Mouse (Mus musculus) stomach, embryonic 16.5 days (tissue): ENCODE results near the gene Bglap2. TPM values are rescaled to one million over a fixed set of nuclear protein-coding genes. Genes with fewer than 3 reads are reported as not detected.
"Not testable (repeated sequence)": the region's sequence is repeated elsewhere in the genome, so short reads cannot be mapped to it uniquely, and the experiment has no call there.

ENCODE experiments used
- ATAC-seq: fragments of 200-750 bp; cut with Nextera tagmentation; 2 replicates; pipeline ENCODE4 v1.8.0; 2017; ENCODE audit warnings: moderate number of reproducible peaks, moderate TSS enrichment; ENCODE audit not compliant: insufficient read depth, low FRiP score
- H3K27ac ChIP-seq: fragments of 300-500 bp; sonication (generic); 2 replicates; pipeline ENCODE4 v1.5.1; 2014; ENCODE audit warnings: low read length
- H3K27me3 ChIP-seq: fragments of 300-500 bp; sonication (generic); 2 replicates; pipeline ENCODE4 v1.6.1; 2014; ENCODE audit warnings: low read length, control low read depth, mixed read lengths; ENCODE audit not compliant: control insufficient read depth, insufficient read depth
- H3K36me3 ChIP-seq: fragments of 300-500 bp; sonication (generic); 2 replicates; pipeline ENCODE4 v1.6.1; 2014; ENCODE audit warnings: low read length; ENCODE audit not compliant: control insufficient read depth, insufficient read depth
- H3K4me1 ChIP-seq: fragments of 300-500 bp; sonication (generic); 2 replicates; pipeline ENCODE4 v1.6.1; 2014; ENCODE audit warnings: low read length, control low read depth, mixed read lengths; ENCODE audit not compliant: control insufficient read depth, insufficient read depth
- H3K4me2 ChIP-seq: fragments of 300-500 bp; sonication (generic); 2 replicates; pipeline ENCODE4 v1.6.1; 2014; ENCODE audit warnings: low read depth, low read length, mixed read lengths
- H3K4me3 ChIP-seq: fragments of 300-500 bp; sonication (generic); replicated peaks from 2 replicates; pipeline ENCODE4 v1.5.1; 2014; ENCODE audit warnings: mild to moderate bottlenecking, low read length
- H3K9ac ChIP-seq: fragments of 300-500 bp; sonication (generic); 2 replicates; pipeline ENCODE4 v1.6.1; 2014; ENCODE audit warnings: low read length
- H3K9me3 ChIP-seq: fragments of 300-500 bp; sonication (generic); replicated peaks from 2 replicates; pipeline ENCODE4 v1.6.1; 2016; ENCODE audit warnings: low read length, control low read depth; ENCODE audit not compliant: control insufficient read depth
- WGBS: fragments of 180-500 bp; shearing (Covaris S2); extraction: QIAGEN DNeasy Blood & Tissue Kit; methylation state at CpG from one replicate; pipeline ENCODE4 v1.1.7; 2014; 5-methylcytosine and 5-hydroxymethylcytosine counted together
- polyA plus RNA-seq: library from polyadenylated mRNA; unstranded; fragments of >200 nt; fragmentation: Nextera tagmentation; extraction: Ambion mirVana; gene quantifications from 2 replicates; pipeline ENCODE4 v1.2.1, GENCODE M21; 2015

Gene Bglap2
- polyA plus RNA-seq, 1 experiment from 2014 or later = 4.4 TPM

- 83% methylated on average over 2 of the region's 2 CpGs for WGBS
- Histone ChIP-seq H3K4me3 (no peak overlapping the region), H3K4me1 (no peaks in the 10 kb centered on the region), H3K36me3 (no peaks in the 10 kb centered on the region), H3K27ac (no peak overlapping the region), H3K4me2 (no peak overlapping the region), H3K27me3 (no peaks in the 10 kb centered on the region), H3K9me3 (no peaks in the 10 kb centered on the region), H3K9ac (no peak overlapping the region)
- peak; percentile 10; the same call in 1 of the 2 replicates for ATAC-seq
Measured at GRCm38 (mm10) chr3:88398666-88399065, 20.2 kb upstream of the Bglap2 start.

GRCm38 (mm10) chr3:88395742-88396141, 17.2 kb upstream of the Bglap2 start:
- no peaks in the 10 kb centered on the region for H3K36me3 ChIP-seq
- 91% methylated on average over 8 of the region's 8 CpGs for WGBS
- H3K4me1 ChIP-seq = no peaks in the 10 kb centered on the region
- no peaks in the 10 kb centered on the region for H3K9me3 ChIP-seq
- no peak overlapping the region for H3K4me2 ChIP-seq
- H3K9ac ChIP-seq = no peak overlapping the region
- H3K27ac ChIP-seq = no peak overlapping the region
- no peaks in the 10 kb centered on the region for H3K27me3 ChIP-seq
- ATAC-seq = no peak
- H3K4me3 ChIP-seq = no peak overlapping the region

GRCm38 (mm10) chr3:88395288-88395687, 16.8 kb upstream of the Bglap2 start:
- H3K27me3 ChIP-seq = no peaks in the 10 kb centered on the region
- 96% methylated on average over 6 of the region's 6 CpGs for WGBS
- ATAC-seq = no peak
- no peak overlapping the region for H3K9ac ChIP-seq
- H3K4me3 ChIP-seq = no peak overlapping the region
- no peak overlapping the region for H3K27ac ChIP-seq
- H3K4me2 ChIP-seq = no peak overlapping the region
- H3K36me3 ChIP-seq = 0 out of 2 replicates have a peak, but pooled peaks cover 1% of the 10 kb centered on the region
- no peaks in the 10 kb centered on the region for H3K4me1 ChIP-seq
- H3K9me3 ChIP-seq = no peaks in the 10 kb centered on the region

- Histone ChIP-seq H3K36me3 (0 out of 2 replicates have a peak, but pooled peaks cover 5% of the 10 kb centered on the region), H3K9ac (no peak overlapping the region), H3K4me3 (no peak overlapping the region), H3K27ac (no peak overlapping the region), H3K4me1 (no peaks in the 10 kb centered on the region), H3K9me3 (no peaks in the 10 kb centered on the region), H3K27me3 (no peaks in the 10 kb centered on the region), H3K4me2 (no peak overlapping the region)
- ATAC-seq = no peak
- WGBS = 83% methylated on average over 9 of the region's 9 CpGs
Measured at GRCm38 (mm10) chr3:88393776-88394375, 15.4 kb upstream of the Bglap2 start.

GRCm38 (mm10) chr3:88384364-88384763, 5.9 kb upstream of the Bglap2 start, which contains the start of gene Bglap:
Gene Bglap, minus strand, starts transcription at chr3:88384464.
- ATAC-seq = no peak
- H3K9me3 ChIP-seq = no peaks in the 10 kb centered on the region
- no peaks in the 10 kb centered on the region for H3K36me3 ChIP-seq
- WGBS = 80% methylated on average over 5 of the region's 5 CpGs
- H3K4me1 ChIP-seq = no peaks in the 10 kb centered on the region
- H3K4me3 ChIP-seq = no peak within 1 kb of the TSS
- H3K9ac ChIP-seq = no peak within 1 kb of the TSS
- H3K27me3 ChIP-seq = no peaks in the 10 kb centered on the region
- H3K27ac ChIP-seq = no peak within 1 kb of the TSS
- no peak within 1 kb of the TSS for H3K4me2 ChIP-seq

GRCm38 (mm10) chr3:88382383-88382782, 3.9 kb upstream of the Bglap2 start:
- H3K27ac ChIP-seq, H3K27me3 ChIP-seq, H3K36me3 ChIP-seq, H3K4me1 ChIP-seq, H3K9me3 ChIP-seq, H3K4me3 ChIP-seq, ATAC-seq, H3K9ac ChIP-seq: not testable (repeated sequence)
- 11% methylated on average over 1 of the region's 7 CpGs for whole genome bisulfite sequencing
- peak overlapping the region; percentile 43; the same call in 1 of the 2 replicates for H3K4me2 ChIP-seq

GRCm38 (mm10) chr3:88381389-88382315, 3.2 kb upstream of the Bglap2 start:
- not testable (repeated sequence) for H3K36me3 ChIP-seq, H3K27me3 ChIP-seq, H3K4me1 ChIP-seq, H3K9me3 ChIP-seq
- H3K9ac ChIP-seq = peak overlapping the region; percentile 50; the same call in 1 of the 2 replicates
- H3K27ac ChIP-seq = 0 out of 2 replicates have a peak overlapping the region, but pooled peaks have one; percentile 38
- peak; percentile 79 for ATAC-seq
- H3K4me2 ChIP-seq = peak overlapping the region; percentile 43
- H3K4me3 ChIP-seq = peak overlapping the region; percentile 20; the same call in 1 of the 2 replicates
- WGBS = 8% methylated on average over 20 of the region's 22 CpGs

- WGBS = 22% methylated on average over 6 of the region's 7 CpGs
- H3K27ac ChIP-seq, H3K4me1 ChIP-seq, H3K27me3 ChIP-seq, H3K9me3 ChIP-seq, H3K36me3 ChIP-seq, ATAC-seq, H3K9ac ChIP-seq: not testable (repeated sequence)
- Histone ChIP-seq H3K4me2 (peak overlapping the region; percentile 56), H3K4me3 (peak overlapping the region; percentile 33)
Measured at GRCm38 (mm10) chr3:88376644-88377043, 1.9 kb downstream of the Bglap2 start.
